Mouse (Mus musculus): Measurements from ENCODE around the gene Zar1.
"Not testable (repeated sequence)": the region's sequence is repeated elsewhere in the genome, so short reads cannot be mapped to it uniquely, and the experiment has no call there.

Gene Zar1

GRCm38 (mm10) chr5:72580970-72581332 lies at the start of gene Zar1:
Gene Zar1 (minus strand): TSS chr5:72581254.
- not testable (repeated sequence) for DNase-seq

DNA sequence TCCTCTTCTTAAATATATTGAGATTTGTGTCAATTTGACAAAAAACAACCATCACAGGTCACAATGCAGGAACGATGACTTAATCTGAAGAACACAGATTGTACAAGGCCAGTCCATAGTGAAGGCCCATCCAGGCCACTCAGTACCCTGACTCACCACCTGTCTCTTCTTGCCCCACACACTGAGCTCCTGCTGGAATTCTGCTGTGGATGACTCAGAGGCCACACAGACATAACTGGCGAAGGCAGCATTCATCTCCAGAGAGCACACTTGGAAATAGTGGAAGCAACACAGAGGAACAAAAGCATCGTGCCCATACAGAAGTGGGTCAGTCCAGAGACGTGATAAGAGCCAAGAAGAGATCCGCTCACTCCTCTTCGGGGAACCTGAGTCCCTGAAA lies 49.0 kb upstream of the Zar1 start:
- no peak for DNase-seq

- DNase-seq: no peak
Observed at GRCm38 (mm10) chr5:72621022-72621421, 40.0 kb upstream of the Zar1 start.

DNA sequence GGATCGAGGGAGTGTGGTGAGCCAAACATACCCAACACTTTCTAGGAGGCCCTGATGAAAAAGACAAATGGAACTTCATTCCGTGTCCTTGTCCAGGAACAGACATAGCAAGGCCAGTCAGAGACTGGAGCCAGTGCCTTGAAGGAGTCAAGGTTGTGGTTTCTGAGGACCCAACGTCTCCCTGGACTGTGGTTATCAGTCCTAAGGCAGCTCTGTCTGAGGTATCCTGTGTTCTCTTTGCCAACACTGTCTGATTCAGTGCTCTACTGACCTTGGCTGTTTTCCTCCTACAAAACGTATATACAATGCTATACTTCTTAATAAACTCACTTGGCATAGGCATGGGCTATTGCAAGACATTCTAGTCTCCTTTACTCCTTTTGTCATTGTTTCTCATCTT lies 36.4 kb upstream of the Zar1 start:
- DNase-seq: no peak

DNA sequence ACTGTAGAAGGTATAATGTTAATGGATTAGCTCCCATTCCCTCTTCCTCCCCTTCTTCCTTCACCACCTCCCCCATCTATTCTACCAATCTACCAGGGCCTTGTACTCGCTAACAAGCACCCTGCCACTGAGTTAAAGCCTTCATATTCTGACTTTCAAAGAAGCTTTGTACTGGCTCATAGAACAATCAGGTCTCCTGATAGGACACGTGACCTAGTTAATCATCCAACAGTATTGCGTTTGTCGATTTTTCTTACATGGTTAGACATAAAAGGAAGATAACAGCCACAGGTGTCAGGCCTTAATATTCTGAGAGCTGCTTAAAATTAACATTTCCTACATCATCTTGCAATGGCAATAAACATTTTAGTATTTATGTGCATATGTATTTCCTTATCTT lies 22.1 kb upstream of the Zar1 start:
- DNase-seq: no peak

DNA sequence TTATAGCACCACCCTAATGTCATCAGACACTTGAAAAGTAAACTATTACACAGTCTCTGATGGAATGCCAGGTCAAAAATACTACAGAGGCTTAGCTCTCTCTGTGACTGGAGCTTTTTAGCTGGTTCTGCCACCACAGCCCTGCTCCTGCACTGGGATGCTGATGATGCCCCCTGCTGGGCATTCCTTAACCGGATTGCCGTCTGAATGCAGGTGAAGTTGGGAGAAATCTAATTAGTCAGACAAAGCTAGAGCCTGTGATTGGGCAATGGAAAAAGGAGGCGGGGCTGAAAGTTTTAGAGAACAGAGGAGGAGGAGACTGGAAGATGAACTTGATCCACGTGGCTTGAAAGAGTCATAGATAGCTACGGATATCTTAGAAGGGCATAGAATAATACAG lies 20.0 kb upstream of the Zar1 start:
- no peak for DNase-seq

DNA sequence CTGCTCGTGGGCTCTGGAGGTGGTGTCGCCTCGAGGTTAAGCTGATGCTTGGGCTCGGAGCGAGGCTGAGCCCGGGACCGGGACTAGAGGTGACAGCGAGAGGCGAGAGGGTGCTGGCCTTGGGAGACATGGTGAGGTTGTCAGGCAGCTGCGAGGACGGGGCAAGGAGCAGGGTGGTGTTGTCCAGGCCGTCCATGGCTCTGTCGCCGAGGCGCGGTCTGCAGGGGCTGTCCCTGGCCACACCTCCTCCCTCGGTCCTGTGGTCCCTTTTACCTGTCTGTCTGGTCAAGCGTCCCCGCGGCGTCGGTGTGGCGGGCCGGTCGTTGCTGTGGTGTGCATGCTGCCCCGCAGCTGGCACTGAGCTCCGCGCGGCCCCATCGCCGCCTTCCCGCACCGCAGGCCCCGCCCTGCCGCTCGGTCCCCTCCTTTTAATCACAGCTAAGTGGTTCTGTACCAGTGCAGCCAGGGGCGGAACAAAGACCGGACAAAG lies 6.2 kb upstream of the Zar1 start, which contains the start of gene Gm5868:
Gm5868 (minus strand) TSS at position 360 of the 490 bp plus-strand sequence.
- no peak for DNase-seq

- not testable (repeated sequence) for DNase-seq
Observed at GRCm38 (mm10) chr5:72586667-72587191, 5.7 kb upstream of the Zar1 start.

DNA sequence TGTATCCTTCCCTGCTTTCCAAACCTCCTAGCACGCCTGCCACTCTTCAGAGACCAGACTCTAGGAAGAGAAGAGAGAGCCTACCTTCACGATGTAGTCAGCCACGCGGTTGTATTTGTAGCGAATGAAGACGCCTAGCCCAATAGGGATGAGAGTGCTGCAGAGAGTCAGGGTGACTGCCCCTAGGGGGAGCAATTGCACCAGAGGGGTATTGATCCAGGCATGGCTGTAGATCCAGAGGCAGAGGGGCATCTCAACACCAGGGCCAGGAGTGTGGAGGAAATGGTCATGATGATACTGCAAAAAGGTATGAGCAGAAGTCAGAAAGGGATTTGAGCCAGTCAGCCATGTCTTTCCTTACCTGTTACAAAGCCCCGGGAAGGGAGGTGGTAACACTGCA lies 5.1 kb upstream of the Zar1 start:
- DNase-seq: not testable (repeated sequence)

GRCm38 (mm10) chr5:72580088-72580969 lies 725 bp downstream of the Zar1 start:
- not testable (repeated sequence) for DNase-seq

DNA sequence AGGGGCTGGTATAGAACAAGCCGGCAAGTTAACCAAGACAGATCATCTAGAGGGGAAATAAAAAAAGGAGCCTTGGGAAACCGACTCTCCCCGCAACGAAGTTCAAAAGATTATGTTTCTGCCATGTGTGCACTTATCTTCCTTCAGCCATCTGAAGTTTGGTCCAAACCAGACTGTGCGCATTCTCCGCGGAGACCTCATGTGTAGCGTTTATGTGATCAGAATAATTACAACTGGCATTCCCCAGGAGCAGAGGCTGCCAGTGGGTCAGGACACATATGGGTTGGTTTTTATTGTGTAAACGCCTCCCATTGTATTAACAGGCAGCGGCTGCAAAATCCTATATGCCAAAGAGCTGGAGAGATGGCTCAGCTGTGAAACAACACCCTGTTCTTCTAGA lies 1.5 kb downstream of the Zar1 start:
- DNase-seq: not testable (repeated sequence)

DNA sequence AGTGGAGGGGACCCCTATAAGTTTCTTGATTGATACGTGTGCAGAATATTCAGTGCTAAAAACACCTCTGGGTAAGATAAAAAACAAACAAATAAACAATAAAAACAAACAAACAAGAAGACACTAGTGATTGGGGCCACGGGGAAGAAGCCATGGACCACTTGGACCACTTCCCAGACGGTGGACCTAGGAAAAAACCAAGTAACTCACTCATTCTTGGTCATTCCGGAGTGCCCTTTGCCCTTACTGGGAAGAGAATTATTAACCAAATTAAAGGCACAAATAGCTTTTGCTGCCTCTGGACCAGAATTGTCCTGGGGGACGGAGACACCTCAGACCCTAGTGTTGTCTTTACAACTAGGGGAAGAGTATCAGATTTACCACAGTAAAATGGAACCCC lies 15.4 kb downstream of the Zar1 start:
- no peak for DNase-seq

GRCm38 (mm10) chr5:72563183-72563582 lies 17.9 kb downstream of the Zar1 start:
- not testable (repeated sequence) for DNase-seq

- no peak for DNase-seq
Observed at GRCm38 (mm10) chr5:72560976-72561628, 20.0 kb downstream of the Zar1 start.

- peak; percentile 95 for DNase-seq
Observed at GRCm38 (mm10) chr5:72559544-72560049, 21.5 kb downstream of the Zar1 start, which contains the start of gene Nfxl1. Gene Nfxl1 (minus strand): TSS chr5:72559684.

- no peak for DNase-seq
Observed at GRCm38 (mm10) chr5:72558716-72559526, 22.1 kb downstream of the Zar1 start.

DNA sequence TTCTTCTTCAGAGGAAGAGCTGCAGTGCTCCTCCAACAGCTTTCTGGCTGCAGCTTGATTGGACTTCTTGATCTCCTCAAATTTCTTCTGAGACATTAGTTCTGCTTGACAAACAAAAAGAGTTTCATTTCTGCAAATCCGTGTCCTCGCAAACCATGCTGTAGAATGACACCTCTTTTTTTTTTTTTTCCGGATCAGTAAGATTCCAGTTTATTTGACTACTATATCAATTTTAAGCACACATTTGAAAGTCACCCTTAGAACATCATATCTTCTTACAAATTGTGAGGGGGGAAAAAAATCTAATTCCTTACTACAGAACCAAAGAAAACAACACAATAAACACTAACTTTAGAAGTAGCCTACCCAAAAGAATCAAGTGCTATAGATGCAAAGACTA lies 24.8 kb downstream of the Zar1 start:
- DNase-seq: no peak

GRCm38 (mm10) chr5:72551209-72551608 lies 29.8 kb downstream of the Zar1 start:
- no peak for DNase-seq

GRCm38 (mm10) chr5:72528896-72529295 lies 52.2 kb downstream of the Zar1 start:
- DNase-seq: no peak
